Mouse (Mus musculus): ENCODE data around the gene Tex36. TPM values are rescaled to one million over a fixed set of nuclear protein-coding genes. Genes with fewer than 3 reads are reported as not detected.

Gene Tex36
- total RNA-seq, 2 experiments from 2014 or later, result not detected

DNA sequence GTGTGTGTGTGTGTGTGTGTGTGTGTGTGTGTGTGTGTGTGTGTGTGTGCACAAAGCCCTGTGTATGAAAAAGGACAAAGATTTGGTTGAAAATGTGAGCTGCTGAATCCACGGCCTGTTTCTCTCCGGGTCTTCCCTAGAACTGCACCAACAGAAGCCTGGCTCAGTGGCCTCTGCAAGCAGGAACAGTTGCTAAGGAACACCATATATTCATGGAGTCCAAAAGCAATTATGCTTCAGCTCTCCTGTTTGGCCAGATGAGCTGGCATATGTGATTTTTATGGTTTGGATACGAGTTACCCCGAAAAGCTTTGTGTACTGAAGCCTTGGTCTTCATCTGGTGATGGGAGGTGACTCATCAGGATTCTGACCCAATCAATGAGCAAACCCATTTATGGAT is 58.8 kb downstream of the Tex36 start:
- intact Hi-C loops (cut with DNase I), result no loop called here
- Histone ChIP-seq H3K27ac (no peak overlapping the region), H3K4me3 (no peak overlapping the region)
- no peak for DNase-seq
- no peak for TF ChIP-seq CTCF (IDR thresholded peaks at IDR 0.05)

DNA sequence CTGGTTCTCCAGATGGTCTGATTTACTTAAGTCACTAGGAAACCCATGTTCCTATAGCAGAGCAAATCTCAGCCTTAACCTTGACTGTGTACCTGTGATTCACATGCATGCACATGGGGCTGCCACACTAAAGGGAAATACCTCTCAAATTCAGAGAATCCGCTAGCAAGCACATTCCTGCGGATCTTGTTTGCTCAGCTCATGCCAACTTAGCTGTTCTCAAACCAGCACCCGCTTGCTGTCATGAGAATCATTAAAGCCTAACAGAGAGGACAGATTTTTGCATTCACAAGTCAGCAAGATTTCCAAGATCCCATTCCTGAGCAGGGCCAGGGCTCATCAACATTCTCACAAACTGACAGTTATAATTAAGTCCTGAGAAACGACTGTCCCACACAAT is 64.6 kb downstream of the Tex36 start:
- no peak for TF ChIP-seq CTCF (IDR thresholded peaks at IDR 0.05)
- intact Hi-C loops (cut with DNase I), result no loop called here
- DNase-seq, result no peak
- H3K4me3 ChIP-seq, result no peak overlapping the region
- H3K27ac ChIP-seq, result no peak overlapping the region

Other genes with a start within 250 kb of the Tex36 start
- gene Edrf1, start 35.4 kb upstream of the Tex36 start, total RNA-seq (2021), result 1 to 10 TPM; 8.5 TPM
- not detected for gene Mmp21, start 77.9 kb upstream of the Tex36 start, total RNA-seq (2021)
- 10 to 100 TPM; 80.2 to 81.9 TPM for gene Bccip, start 107.2 kb upstream of the Tex36 start, total RNA-seq (2021)
- gene Uros, start 107.9 kb upstream of the Tex36 start, total RNA-seq (2021), result 10 to 100 TPM; 14.2 to 17.0 TPM
- gene Fank1, start 174.7 kb upstream of the Tex36 start, total RNA-seq (2021), result not detected
- gene Dhx32, start 180.6 kb upstream of the Tex36 start, total RNA-seq (2021), result 10 to 100 TPM; 33.7 to 50.1 TPM

Data from gastrocnemius, adult 2 months (tissue).